Mouse (Mus musculus): ENCODE data around the gene Nav1.

Nav1 gene

DNA sequence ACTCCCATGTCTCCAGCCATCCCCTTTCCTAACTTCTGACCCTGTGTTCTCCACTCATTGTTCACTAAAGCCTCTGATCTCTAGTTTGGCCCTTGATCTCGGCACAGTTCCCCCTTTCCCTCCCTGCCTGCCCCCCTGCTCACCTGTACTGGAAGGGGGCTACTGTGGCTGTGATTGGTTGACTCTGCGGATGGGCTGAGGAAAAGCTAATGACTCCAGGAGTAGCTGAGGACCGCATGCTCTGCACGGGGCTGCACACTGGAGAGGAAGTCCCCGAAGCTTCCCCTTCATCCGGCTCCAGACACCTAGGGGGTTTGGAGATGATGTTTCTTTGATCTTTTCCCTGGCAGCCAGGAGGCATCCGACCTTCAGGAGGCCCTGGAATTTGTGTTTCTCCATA lies at the start of gene Nav1:
Nav1 (minus strand) TSS at position 277 of the 400 bp plus-strand sequence.
- no peak for DNase-seq (ENCODE audit: low spot score)

GRCm38 (mm10) chr1:135653909-135654308 lies 46.8 kb upstream of the Nav1 start:
- DNase-seq (ENCODE audit: low spot score), result no peak

DNA sequence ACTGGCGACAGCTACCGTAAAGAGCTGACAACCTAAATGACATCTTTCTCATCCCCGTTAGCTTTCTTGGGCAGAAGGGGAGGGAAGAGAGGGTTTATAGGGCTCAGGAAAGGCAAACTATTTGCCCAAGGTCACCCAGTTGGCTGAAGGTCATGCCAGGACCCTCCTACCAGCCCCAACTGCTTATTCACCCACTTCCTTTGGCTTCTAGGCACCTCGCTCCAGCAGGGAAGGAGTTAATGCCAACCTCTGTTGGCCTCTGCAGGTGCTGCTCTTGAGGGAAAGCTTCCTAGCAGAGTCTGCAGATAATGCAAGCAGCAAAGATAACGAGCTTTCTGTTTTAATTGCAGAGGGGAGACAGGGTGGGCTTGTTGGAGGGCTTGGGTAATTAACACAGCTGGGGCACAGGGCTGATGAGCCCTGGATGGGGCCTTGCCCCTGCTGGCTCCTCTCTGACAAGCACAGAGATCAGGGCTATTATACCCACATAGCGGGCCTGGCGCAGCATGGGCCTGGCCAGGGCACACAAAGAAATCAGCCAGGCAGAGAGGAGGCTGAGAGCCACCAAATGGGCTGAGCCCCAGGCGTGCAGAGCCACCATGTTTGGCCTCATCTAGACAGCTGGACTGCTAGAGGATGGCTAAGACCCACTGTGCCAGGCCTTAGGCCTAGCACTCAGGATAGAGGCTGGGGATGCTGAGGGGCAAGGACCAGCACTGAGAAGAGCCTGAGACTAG lies 38.5 kb upstream of the Nav1 start:
- no peak for DNase-seq (ENCODE audit: low spot score)

GRCm38 (mm10) chr1:135644110-135644509 lies 37.0 kb upstream of the Nav1 start:
- no peak for DNase-seq (ENCODE audit: low spot score)

DNA sequence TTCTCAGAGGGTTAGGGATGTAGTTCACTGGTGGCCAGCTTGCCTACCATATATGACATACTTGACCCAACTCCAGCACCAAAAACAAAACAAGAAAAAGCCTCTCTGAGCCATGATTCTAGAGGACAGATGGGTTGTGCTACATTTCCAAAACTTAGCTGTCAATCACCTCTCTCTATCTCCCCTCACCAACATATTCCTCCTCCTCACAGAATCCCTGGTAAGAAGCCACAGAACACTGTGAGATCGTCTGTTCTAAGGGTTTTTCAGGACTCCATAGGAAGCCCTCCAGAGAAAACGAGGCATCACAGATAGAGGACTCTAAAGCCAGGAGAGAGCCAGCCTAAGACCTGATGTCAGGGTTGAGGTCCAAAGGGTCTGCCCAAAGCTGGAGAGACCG lies 36.6 kb upstream of the Nav1 start:
- no peak for DNase-seq (ENCODE audit: low spot score)

DNA sequence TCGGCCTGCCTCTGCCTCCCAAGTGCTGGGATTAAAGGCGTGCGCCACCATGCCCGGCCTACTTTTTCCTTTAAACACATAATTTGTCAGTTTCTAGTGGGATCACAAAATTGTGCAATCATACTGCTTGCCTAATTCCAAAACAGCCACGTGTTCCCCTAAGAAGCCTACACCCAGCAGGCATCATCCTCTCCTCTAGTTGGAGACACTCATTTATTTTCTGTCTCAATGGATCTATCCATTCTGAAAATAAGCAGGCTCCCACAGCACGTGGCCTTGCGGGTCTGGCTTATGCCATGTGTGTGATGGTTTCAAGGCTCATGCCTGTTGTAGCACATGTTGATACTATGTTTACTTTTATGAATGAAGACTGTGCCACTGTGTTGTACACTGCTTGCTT lies 32.8 kb upstream of the Nav1 start:
- no peak for DNase-seq (ENCODE audit: low spot score)

DNA sequence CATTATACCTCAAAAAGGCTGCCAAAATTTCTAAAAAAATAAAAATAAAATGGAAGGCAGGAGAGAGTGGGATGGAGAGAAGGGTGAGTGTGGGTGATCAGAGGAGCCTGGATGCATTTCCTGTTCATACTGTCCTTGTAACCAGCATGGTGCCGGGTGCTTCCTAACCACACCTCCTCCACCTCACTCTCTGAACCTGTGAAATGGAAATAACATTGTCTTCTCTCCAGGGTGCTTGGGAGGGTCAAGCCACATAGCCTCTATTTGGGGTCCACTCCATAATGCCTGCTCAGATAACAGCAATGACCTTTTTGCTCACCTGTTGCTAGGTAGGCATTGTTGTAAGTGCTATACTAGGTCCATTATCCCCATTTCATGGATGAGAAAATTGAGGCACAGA lies 32.0 kb upstream of the Nav1 start:
- DNase-seq (ENCODE audit: low spot score), result no peak

- DNase-seq (ENCODE audit: low spot score), result no peak
These were observed 30.5 kb upstream of the Nav1 start for GRCm38 (mm10) chr1:135637574-135638008.

DNA sequence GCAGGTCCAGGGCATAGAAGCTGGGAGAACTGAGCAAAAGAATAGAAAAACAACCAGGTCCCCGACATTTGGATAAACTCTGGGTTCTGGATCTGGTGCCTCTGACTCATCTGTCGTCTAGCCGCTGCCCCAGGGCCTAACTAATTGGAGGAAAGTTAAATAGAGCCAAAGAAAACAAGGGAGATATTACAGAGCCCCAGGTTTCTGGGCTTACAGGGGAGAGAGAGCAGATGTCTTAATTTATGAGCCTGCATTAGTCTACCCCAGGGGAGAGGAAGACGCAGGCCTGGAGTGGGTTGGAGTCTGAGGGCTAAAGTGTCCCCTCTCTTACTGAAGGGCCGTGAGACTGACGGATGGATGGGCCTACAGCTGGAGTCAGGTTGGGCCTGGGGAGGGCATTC lies 29.0 kb upstream of the Nav1 start:
- DNase-seq (ENCODE audit: low spot score), result no peak

- DNase-seq (ENCODE audit: low spot score), result no peak
These were observed 28.4 kb upstream of the Nav1 start for GRCm38 (mm10) chr1:135635323-135636064.

- DNase-seq (ENCODE audit: low spot score), result peak; percentile 79
These were observed 27.7 kb upstream of the Nav1 start for GRCm38 (mm10) chr1:135634791-135635190.

- DNase-seq (ENCODE audit: low spot score), result no peak
These were observed 26.8 kb upstream of the Nav1 start for GRCm38 (mm10) chr1:135633884-135634283.

- DNase-seq (ENCODE audit: low spot score), result no peak
These were observed 26.4 kb upstream of the Nav1 start for GRCm38 (mm10) chr1:135633478-135633877.

GRCm38 (mm10) chr1:135632199-135632598 lies 25.1 kb upstream of the Nav1 start:
- DNase-seq (ENCODE audit: low spot score), result no peak

DNA sequence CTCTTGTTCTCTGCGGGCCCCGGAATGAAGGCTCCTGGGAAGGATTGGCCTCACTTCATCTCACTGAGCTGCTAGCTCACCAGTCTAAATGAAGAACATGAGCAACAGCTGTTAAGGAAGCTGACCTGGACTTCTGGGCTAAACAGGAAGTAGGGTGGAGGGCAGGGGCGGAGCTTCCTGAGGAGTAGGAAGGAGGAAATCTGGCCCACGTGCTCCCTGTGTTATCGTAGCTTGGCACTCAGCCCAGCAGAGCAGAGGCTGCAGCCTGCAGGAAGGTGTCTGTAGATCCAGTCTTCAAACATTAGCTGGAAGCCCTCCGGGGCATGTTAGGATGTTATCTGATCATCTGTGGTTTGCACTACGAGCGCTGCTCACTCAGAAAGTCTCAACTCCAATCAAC lies 24.4 kb upstream of the Nav1 start:
- DNase-seq (ENCODE audit: low spot score), result peak; percentile 55

GRCm38 (mm10) chr1:135629846-135630245 lies 22.8 kb upstream of the Nav1 start:
- DNase-seq (ENCODE audit: low spot score), result no peak

- no peak for DNase-seq (ENCODE audit: low spot score)
These were observed 19.1 kb upstream of the Nav1 start for GRCm38 (mm10) chr1:135626218-135626617.

- DNase-seq (ENCODE audit: low spot score), result no peak
These were observed 18.6 kb upstream of the Nav1 start for GRCm38 (mm10) chr1:135625741-135626140.

- DNase-seq (ENCODE audit: low spot score), result no peak
These were observed 17.6 kb upstream of the Nav1 start for GRCm38 (mm10) chr1:135624646-135625045.

DNA sequence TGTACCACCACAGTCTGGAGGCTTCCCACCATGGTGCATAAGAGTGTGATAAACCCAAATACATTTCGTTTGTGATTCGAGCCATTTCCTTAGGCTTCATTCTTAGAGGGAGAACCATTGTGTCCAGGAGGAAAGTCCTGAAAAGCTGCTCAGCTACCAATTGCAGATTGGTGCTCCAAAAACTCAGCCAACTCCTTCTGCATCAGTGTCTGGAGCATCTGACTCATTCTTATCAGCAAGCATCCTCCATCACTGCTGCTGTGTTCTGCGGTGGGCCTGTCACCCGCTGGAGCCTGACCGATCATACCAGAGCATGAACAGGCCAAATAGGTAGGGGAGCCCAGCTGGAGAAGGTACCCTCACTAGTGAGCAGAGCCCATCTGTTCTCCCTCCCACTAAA lies 16.0 kb upstream of the Nav1 start:
- DNase-seq (ENCODE audit: low spot score), result no peak

DNA sequence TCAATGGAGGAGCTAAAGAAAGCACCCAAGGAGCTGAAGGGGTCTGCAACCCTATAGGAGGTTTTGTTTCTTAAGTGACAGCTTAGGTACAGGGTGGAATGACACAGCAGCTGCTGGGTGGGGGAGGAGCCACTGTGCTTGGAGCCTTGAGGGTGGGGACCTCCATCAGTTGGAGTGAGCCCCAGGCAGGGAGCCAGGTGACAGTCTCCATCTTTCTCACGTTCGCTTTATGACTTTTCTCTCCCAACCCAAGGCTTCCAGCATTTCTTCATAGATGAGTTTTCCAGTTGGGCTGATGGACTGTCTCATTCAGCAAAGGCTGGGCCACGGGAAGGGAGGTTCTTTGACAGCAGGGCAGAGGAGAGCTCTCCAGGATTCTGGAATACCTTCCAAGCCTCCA lies 14.2 kb upstream of the Nav1 start:
- DNase-seq (ENCODE audit: low spot score), result no peak

- DNase-seq (ENCODE audit: low spot score), result no peak
These were observed 12.9 kb upstream of the Nav1 start for GRCm38 (mm10) chr1:135619932-135620391.

DNA sequence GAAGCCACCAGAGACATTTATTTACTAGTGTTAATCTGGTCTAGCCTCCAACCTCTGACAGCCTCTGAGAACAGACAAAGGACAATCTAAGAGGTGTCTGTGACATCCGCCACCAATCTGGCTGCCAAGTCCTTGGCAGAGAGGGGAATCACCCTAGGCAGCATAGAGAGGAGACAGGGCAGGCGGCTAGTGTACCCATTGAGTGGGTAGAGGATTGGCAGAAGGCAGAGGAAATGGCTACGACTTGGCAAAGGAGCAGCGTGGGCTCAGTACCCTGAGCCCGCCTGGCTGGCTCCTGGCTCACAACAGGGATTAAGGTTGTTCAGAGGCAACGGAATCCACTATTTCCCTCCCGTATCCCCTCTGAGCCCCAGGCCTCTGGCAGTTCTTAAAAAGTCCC lies 12.0 kb upstream of the Nav1 start:
- DNase-seq (ENCODE audit: low spot score), result no peak

DNA sequence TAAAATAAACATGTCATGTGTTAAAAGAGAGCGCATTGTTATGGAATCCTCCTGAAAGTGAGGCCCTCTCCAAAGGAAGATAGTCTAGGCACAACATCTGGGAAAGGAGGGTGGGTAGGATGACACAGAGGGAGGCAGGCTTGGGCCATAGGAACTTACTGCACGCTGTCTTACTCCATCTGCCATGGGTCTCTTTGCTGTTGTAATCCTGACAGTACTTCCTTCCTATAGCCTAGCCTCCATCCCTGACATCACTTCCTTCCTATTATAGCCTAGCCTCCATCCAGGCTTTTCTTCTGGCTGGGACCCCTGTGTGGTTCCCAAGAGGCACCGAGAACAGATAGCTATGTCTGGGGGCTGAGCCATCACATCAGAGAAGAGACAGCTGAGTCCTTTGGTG lies 10.2 kb upstream of the Nav1 start:
- no peak for DNase-seq (ENCODE audit: low spot score)

Measured in embryo, embryonic 10 days (tissue).